In the genomic region with DNA sequence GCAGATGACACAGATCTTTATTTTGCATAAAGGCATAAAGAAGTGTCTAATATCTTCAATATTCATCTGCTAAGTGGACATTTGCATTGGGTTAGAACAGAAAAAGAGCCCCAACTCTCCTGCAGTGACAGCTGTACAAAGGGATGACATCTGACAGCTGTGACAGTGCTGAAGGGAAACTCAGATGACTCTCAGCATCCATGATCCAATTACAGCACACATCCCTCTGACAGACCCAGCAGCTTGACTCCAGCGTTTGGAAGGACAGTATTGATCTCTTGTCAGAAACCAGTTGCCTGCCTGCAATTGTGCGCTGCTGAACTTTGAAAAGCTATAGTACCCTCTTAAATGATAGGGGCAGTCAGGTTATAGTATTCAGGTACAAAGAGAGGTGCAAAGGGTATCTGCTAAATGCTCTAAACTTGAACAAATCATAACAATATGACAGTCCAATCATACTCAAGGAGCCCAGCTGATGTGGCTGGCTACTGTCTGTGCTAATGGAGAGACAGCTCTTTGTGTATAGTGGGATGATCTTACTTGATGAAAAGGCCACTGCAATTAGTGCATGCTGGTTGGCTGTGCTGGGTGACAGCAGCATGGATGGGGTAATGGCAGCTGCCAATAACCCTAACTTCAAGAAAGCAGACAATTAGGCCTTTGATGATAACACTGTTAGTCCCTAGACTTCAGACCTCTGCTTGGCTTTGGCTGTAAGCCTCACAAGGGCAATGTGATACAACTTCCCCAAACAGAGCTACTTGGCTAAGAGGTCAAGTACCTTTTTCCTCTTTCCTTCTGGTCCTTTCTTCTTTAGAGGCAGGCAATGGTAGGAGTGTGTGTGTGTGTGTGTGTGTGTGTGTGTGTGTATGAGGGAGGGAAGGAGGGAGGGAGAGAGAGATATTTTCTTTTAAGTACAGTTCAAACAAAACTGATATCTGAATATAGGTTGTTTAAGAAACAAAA, we compare ENCODE assay signal across 20 mouse cellular contexts.
DNase-seq lines count a peak whose midpoint lies in the region; ATAC-seq and TF ChIP-seq lines count a peak whose summit lies in the region.
"Had no signal": no experiment of that assay in that cellular context is flagged by ENCODE, and none has a peak within 500 bp of the region (broad histone marks: within the 10 kb centered on the region; RNA-seq: fewer than 3 reads in every experiment).

No protein-coding gene starts in this region.

- peaks cover 27% of the 10 kb centered on the region for H3K4me1 ChIP-seq in hindbrain, embryonic 10.5 days (replicated peaks)
- H3K4me1 ChIP-seq in hindbrain, postnatal 0 days (ENCODE audit: insufficient read depth, low read length), result no peaks in the 10 kb centered on the region
- H3K4me1 ChIP-seq in forebrain, postnatal 0 days (ENCODE audit: insufficient read depth), result no peaks in the 10 kb centered on the region
- H3K4me1 ChIP-seq in midbrain, embryonic 10.5 days, result peaks cover 15% of the 10 kb centered on the region
- H3K4me1 ChIP-seq: megakaryocyte, embryonic 14.5 days had no signal

- H3K27me3 ChIP-seq in hindbrain, embryonic 10.5 days (ENCODE audit: insufficient read depth, poor library complexity, severe bottlenecking), result no peaks in the 10 kb centered on the region
- no peaks in the 10 kb centered on the region for H3K27me3 ChIP-seq in hindbrain, postnatal 0 days (ENCODE audit: insufficient read depth, low read length)
- no peaks in the 10 kb centered on the region for H3K27me3 ChIP-seq in forebrain, postnatal 0 days (ENCODE audit: insufficient read depth, low read length)
- no peaks in the 10 kb centered on the region for H3K27me3 ChIP-seq in midbrain, embryonic 10.5 days (ENCODE audit: low read depth, poor library complexity, severe bottlenecking)
- H3K27me3 ChIP-seq: megakaryocyte, embryonic 14.5 days had no signal

- no peak; the same call in 1 of the 2 replicates for ATAC-seq in hindbrain, postnatal 0 days
- ATAC-seq in forebrain, postnatal 0 days, result peak; percentile 45
- ATAC-seq in erythroblast, adult 5-6 weeks (replicated peaks; ENCODE audit: low FRiP score, poor library complexity, severe bottlenecking), result no peak
- ATAC-seq: intestine, postnatal 0 days; lung, postnatal 0 days had no signal

- no peak overlapping the region; the same call in 1 of the 2 replicates for H3K27ac ChIP-seq in hindbrain, embryonic 10.5 days
- no peak overlapping the region for H3K27ac ChIP-seq in hindbrain, postnatal 0 days
- H3K27ac ChIP-seq in forebrain, postnatal 0 days (ENCODE audit: low read depth, low read length), result no peak overlapping the region
- H3K27ac ChIP-seq in midbrain, embryonic 10.5 days (replicated peaks), result peak overlapping the region; percentile 49; the same call in 1 of the 2 replicates
- H3K27ac ChIP-seq: gastrocnemius, adult 2 months; heart, adult 2 months; liver, embryonic 14.5 days had no signal

- H3K9me3 ChIP-seq in hindbrain, embryonic 10.5 days, result no peaks in the 10 kb centered on the region
- no peaks in the 10 kb centered on the region for H3K9me3 ChIP-seq in hindbrain, postnatal 0 days (ENCODE audit: low read length)
- H3K9me3 ChIP-seq in forebrain, postnatal 0 days (ENCODE audit: low read length), result no peaks in the 10 kb centered on the region
- no peaks in the 10 kb centered on the region for H3K9me3 ChIP-seq in midbrain, embryonic 10.5 days (replicated peaks)
- H3K9me3 ChIP-seq: megakaryocyte, embryonic 14.5 days had no signal

- no peak for TF ChIP-seq CTCF in hindbrain, postnatal 0 days (IDR thresholded peaks at IDR 0.05; ENCODE audit: low read depth)
- TF ChIP-seq CTCF in forebrain, postnatal 0 days (IDR thresholded peaks at IDR 0.05; ENCODE audit: low read depth), result no peak

- no peak overlapping the region for H3K4me3 ChIP-seq in hindbrain, embryonic 10.5 days
- H3K4me3 ChIP-seq in hindbrain, postnatal 0 days (ENCODE audit: low read length), result no peak overlapping the region
- H3K4me3 ChIP-seq in forebrain, postnatal 0 days (ENCODE audit: low read depth, low read length), result no peak overlapping the region
- H3K4me3 ChIP-seq in midbrain, embryonic 10.5 days, result no peak overlapping the region
- H3K4me3 ChIP-seq: gastrocnemius, adult 2 months; heart, adult 2 months; megakaryocyte, embryonic 14.5 days had no signal

- H3K9ac ChIP-seq in hindbrain, postnatal 0 days (replicated peaks; ENCODE audit: low read length), result no peak overlapping the region
- no peak overlapping the region for H3K9ac ChIP-seq in forebrain, postnatal 0 days
- H3K9ac ChIP-seq: liver, embryonic 14.5 days had no signal

- H3K4me2 ChIP-seq in hindbrain, postnatal 0 days (ENCODE audit: low read depth, low read length), result no peak overlapping the region
- H3K4me2 ChIP-seq in forebrain, postnatal 0 days (ENCODE audit: low read depth), result no peak overlapping the region

- no peaks in the 10 kb centered on the region for H3K36me3 ChIP-seq in hindbrain, embryonic 10.5 days
- no peaks in the 10 kb centered on the region for H3K36me3 ChIP-seq in hindbrain, postnatal 0 days (ENCODE audit: insufficient read depth, low read length)
- H3K36me3 ChIP-seq in forebrain, postnatal 0 days (ENCODE audit: insufficient read depth), result no peaks in the 10 kb centered on the region
- no peaks in the 10 kb centered on the region for H3K36me3 ChIP-seq in midbrain, embryonic 10.5 days

- WGBS in hindbrain, embryonic 10.5 days, result 50% methylated on average over 2 of the region's 2 CpGs
- WGBS in hindbrain, postnatal 0 days, result 38% methylated on average over 2 of the region's 2 CpGs
- 52% methylated on average over 2 of the region's 2 CpGs for WGBS in forebrain, postnatal 0 days
- WGBS in midbrain, embryonic 10.5 days, result 66% methylated on average over 2 of the region's 2 CpGs

- DNase-seq in hindbrain, embryonic 10.5 days (ENCODE audit: low spot score), result peak; percentile 32
- DNase-seq in hindbrain, postnatal 0 days (ENCODE audit: low spot score), result no peak
- DNase-seq in forebrain, postnatal 0 days, result peak; percentile 1
- DNase-seq in midbrain, embryonic 10.5 days (ENCODE audit: low spot score), result no peak
- peak; percentile 46 for DNase-seq in retina, postnatal 1 day
- no peak for DNase-seq in kidney, adult 9 months
- no peak for DNase-seq in spleen, postnatal 36 days (ENCODE audit: low spot score in 2 of 2)
- DNase-seq: adrenal gland, adult 2 months; B cell, adult 2 months; cerebellum, adult 2 months; gastrocnemius, adult 2 months; heart, adult 2 months; kidney, postnatal 25 days; layer of hippocampus, postnatal 36 days; right cerebral cortex, postnatal 4 days had no signal

Comparison
In these comparisons a context has a peak if more than half of its experiments do, and no peak if none do; other contexts are left out.
1. DNase-seq: peak in hindbrain, embryonic 10.5 days (single experiment), forebrain, postnatal 0 days (single experiment) and retina, postnatal 1 day (single experiment); none in hindbrain, postnatal 0 days (single experiment), midbrain, embryonic 10.5 days (single experiment), kidney, adult 9 months (single experiment) and spleen, postnatal 36 days (0 of 2).